Mouse (Mus musculus) cerebellum, adult 2 months (tissue): ENCODE data around the gene Smtnl1.

Experiments
- CTCF ChIP-seq: fragments of 200-500 bp; IDR thresholded peaks from 2 replicates; pipeline ENCODE4 v1.5.1; 2011; ENCODE audit warnings: low read depth, mild to moderate bottlenecking, control low read depth, low read length, moderate library complexity, borderline replicate concordance; ENCODE audit not compliant: insufficient read depth
- POLR2A ChIP-seq: fragments of 200-500 bp; IDR thresholded peaks from 2 replicates; pipeline ENCODE4 v1.6.1; 2011; ENCODE audit warnings: low read length, control low read depth, borderline replicate concordance; ENCODE audit not compliant: insufficient read depth

GRCm38 (mm10) chr2:84840748-84841563 lies 18.5 kb upstream of the Smtnl1 start:
- TF ChIP-seq CTCF: no peak
- no peak for TF ChIP-seq POLR2A
